Mouse (Mus musculus): ENCODE data around the gene Lyar. TPM values are rescaled to one million over a fixed set of nuclear protein-coding genes. Genes with fewer than 3 reads are reported as not detected.

Lyar gene
- total RNA-seq, 2 experiments from 2014 or later = 12.0 to 12.9 TPM

Other genes with a start within 250 kb of the Lyar start
- 10 to 100 TPM; 33.8 to 38.7 TPM for gene Stx18, start 181.7 kb upstream of the Lyar start, total RNA-seq (2021)
- 100 to 1,000 TPM; 793 to 891 TPM for gene Nsg1, start 60.6 kb upstream of the Lyar start, total RNA-seq (2021)
- gene Zbtb49, start within 50 bp of the Lyar start, total RNA-seq (2021) = 10 to 100 TPM; 14.2 to 18.1 TPM
- 10 to 100 TPM; 39.1 to 40.4 TPM for gene Tmem128, start 39.7 kb downstream of the Lyar start, total RNA-seq (2021)
- not detected for gene Otop1, start 55.5 kb downstream of the Lyar start, total RNA-seq (2021)
- 1 to 10 TPM; 1.8 to 1.9 TPM for gene Drd5, start 98.9 kb downstream of the Lyar start, total RNA-seq (2021)